Mouse (Mus musculus): Measurements from ENCODE around the gene Cldn19. TPM values are rescaled to one million over a fixed set of nuclear protein-coding genes. Genes with fewer than 3 reads are reported as not detected.

Gene Cldn19
- polyA plus RNA-seq (2014; fragmentation: Nextera tagmentation; extraction: Ambion mirVana) = not detected in 2 replicates

DNA sequence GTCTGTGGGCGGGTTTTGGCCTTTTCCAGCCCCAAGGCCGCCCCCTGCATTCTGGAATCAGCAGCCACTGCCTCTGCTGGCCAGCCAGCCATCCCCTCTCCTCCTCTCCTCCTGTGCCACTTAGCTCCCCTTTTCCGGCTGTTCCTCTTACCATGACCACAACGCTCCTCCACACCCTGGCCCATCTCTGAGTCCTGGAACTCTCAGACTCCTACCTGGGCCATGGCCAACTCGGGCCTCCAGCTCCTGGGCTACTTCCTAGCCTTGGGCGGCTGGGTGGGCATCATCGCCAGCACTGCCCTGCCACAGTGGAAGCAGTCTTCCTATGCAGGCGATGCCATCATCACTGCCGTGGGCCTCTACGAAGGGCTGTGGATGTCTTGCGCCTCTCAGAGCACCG, at the start of gene Cldn19:
Gene Cldn19, plus strand, starts transcription at position 64 of the 400 bp plus-strand sequence.
- ATAC-seq (replicated peaks; ENCODE audit: insufficient number of reproducible peaks, low FRiP score, low TSS enrichment) = no peak
- no peaks in the 10 kb centered on the region for H3K9me3 ChIP-seq (replicated peaks; ENCODE audit: control insufficient read depth, low read length)
- H3K4me1 ChIP-seq (ENCODE audit: control insufficient read depth, insufficient read depth, low read length) = peaks cover 9% of the 10 kb centered on the region; the same call in 1 of the 2 replicates
- no peaks in the 10 kb centered on the region for H3K27me3 ChIP-seq (ENCODE audit: control insufficient read depth, insufficient read depth, low read length)
- no peak within 1 kb of the TSS for H3K4me3 ChIP-seq (ENCODE audit: low read depth, low read length)
- H3K4me2 ChIP-seq = no peak within 1 kb of the TSS
- no peak within 1 kb of the TSS for H3K9ac ChIP-seq (ENCODE audit: low read depth, low read length)
- no peaks in the 10 kb centered on the region for H3K36me3 ChIP-seq (ENCODE audit: control insufficient read depth, insufficient read depth, low read length)
- no peak within 1 kb of the TSS for H3K27ac ChIP-seq (ENCODE audit: low read depth, low read length)
- 79% methylated on average over 12 of the region's 12 CpGs for WGBS (ENCODE audit: insufficient replicate concordance)

DNA sequence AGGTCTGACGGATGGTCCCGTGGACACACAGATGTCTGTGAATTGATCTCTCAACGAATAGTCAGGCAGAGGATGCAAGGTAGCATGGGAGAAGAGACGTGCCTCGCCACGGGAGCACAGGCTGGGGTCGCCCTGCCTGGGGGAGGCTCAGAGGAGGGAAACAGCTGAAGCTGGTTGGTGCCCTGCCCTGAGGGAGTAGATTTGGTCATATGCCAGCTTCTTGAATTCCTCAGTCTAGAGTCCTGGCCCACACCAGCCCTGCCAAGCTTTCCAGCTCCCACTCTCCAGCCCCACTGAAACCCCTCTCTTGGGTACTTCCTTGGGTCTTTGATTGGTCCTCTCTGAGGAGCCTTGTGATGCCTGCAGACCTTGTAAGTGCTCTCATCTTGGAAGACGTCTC, 38.5 kb upstream of the Cldn19 start:
- ATAC-seq (replicated peaks; ENCODE audit: insufficient number of reproducible peaks, low FRiP score, low TSS enrichment) = no peak
- no peak overlapping the region for H3K4me3 ChIP-seq (ENCODE audit: low read depth, low read length)
- no peak overlapping the region for H3K4me2 ChIP-seq
- 0 out of 2 replicates have a peak, but pooled peaks cover 3% of the 10 kb centered on the region for H3K27me3 ChIP-seq (ENCODE audit: control insufficient read depth, insufficient read depth, low read length)
- no peak overlapping the region for H3K9ac ChIP-seq (ENCODE audit: low read depth, low read length)
- H3K9me3 ChIP-seq (replicated peaks; ENCODE audit: control insufficient read depth, low read length) = no peaks in the 10 kb centered on the region
- H3K4me1 ChIP-seq (ENCODE audit: control insufficient read depth, insufficient read depth, low read length) = 0 out of 2 replicates have a peak, but pooled peaks cover 9% of the 10 kb centered on the region
- H3K36me3 ChIP-seq (ENCODE audit: control insufficient read depth, insufficient read depth, low read length) = no peaks in the 10 kb centered on the region
- H3K27ac ChIP-seq (ENCODE audit: low read depth, low read length) = no peak overlapping the region
- 68% methylated on average over 8 of the region's 8 CpGs for WGBS (ENCODE audit: insufficient replicate concordance)

DNA sequence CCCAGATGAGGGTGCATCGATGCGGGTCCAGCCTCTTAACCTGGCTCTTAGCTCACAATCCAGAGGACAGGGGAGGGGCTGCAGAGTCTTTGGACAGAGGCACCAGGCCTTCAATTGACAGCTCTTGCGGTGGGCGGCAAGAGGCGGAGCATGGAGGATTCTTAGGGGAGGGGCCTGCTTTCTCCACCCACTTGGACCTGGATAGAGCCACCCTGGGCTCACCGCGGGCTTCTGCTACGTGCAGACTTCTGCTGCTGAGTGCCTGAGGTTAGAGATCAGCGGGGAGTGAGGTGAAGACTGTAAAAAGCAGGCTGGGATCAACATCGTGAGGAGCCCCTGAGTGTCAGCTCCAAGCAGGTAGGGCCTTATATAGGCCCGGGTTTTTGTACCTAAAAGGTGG, 37.0 kb upstream of the Cldn19 start, which contains the start of gene Tmem269:
Gene Tmem269, minus strand, starts transcription at position 49 of the 400 bp plus-strand sequence.
- Histone ChIP-seq H3K4me2 (no peak within 1 kb of the TSS), H3K27ac (ENCODE audit: low read depth, low read length) (no peak within 1 kb of the TSS), H3K9ac (ENCODE audit: low read depth, low read length) (no peak within 1 kb of the TSS), H3K4me3 (ENCODE audit: low read depth, low read length) (no peak within 1 kb of the TSS), H3K27me3 (ENCODE audit: control insufficient read depth, insufficient read depth, low read length) (0 out of 2 replicates have a peak, but pooled peaks cover 3% of the 10 kb centered on the region), H3K9me3 (replicated peaks; ENCODE audit: control insufficient read depth, low read length) (no peaks in the 10 kb centered on the region), H3K36me3 (ENCODE audit: control insufficient read depth, insufficient read depth, low read length) (no peaks in the 10 kb centered on the region), H3K4me1 (ENCODE audit: control insufficient read depth, insufficient read depth, low read length) (0 out of 2 replicates have a peak, but pooled peaks cover 9% of the 10 kb centered on the region)
- ATAC-seq (replicated peaks; ENCODE audit: insufficient number of reproducible peaks, low FRiP score, low TSS enrichment) = no peak
- WGBS (ENCODE audit: insufficient replicate concordance) = 11% methylated on average over 11 of the region's 11 CpGs

DNA sequence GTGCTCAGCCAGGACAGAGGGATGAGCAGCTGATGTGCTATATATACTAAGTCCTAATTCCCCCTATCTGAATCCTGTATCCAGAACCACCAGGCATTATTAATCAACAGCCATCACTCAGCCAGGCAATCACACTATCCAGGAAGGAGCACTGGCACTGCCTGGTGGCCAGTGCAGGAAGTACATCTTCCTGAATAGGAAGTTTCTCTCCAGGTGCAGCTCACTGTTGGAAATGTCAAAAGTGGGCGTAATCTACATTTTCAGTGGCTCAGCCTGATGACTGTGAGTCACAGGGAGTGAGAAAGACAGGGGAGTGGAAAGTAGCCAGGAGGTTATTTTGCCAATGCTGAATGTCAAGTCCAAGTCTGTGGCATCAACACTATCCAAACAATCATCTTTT, 31.5 kb upstream of the Cldn19 start:
- peaks cover 31% of the 10 kb centered on the region for H3K36me3 ChIP-seq (ENCODE audit: control insufficient read depth, insufficient read depth, low read length)
- ATAC-seq (replicated peaks; ENCODE audit: insufficient number of reproducible peaks, low FRiP score, low TSS enrichment) = no peak
- WGBS (ENCODE audit: insufficient replicate concordance) = 80% methylated on average over 1 of the region's 1 CpGs

DNA sequence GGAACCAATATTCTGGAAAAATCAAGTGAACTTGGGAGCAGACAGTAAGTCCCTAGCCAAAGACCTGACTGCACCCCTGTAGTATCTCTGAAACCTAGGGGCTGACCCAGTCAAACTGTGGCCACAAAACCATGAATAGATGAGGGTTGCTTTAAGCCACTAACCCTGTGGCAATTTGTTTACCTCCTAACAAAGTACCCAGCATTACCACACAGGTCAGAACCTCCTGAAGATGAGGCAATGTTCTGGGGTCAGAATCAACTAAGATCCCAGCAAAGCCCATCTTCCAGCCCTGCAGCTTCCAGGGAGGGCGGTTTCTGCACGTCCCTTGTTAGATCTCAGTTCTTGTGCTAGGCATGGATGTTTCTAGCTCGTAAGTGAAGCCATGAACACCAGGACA, 30.7 kb upstream of the Cldn19 start:
- 81% methylated on average over 3 of the region's 3 CpGs for WGBS (ENCODE audit: insufficient replicate concordance)
- no peaks in the 10 kb centered on the region for H3K9me3 ChIP-seq (replicated peaks; ENCODE audit: control insufficient read depth, low read length)
- H3K4me3 ChIP-seq (ENCODE audit: low read depth, low read length) = no peak overlapping the region
- ATAC-seq (replicated peaks; ENCODE audit: insufficient number of reproducible peaks, low FRiP score, low TSS enrichment) = no peak
- H3K9ac ChIP-seq (ENCODE audit: low read depth, low read length) = no peak overlapping the region
- no peaks in the 10 kb centered on the region for H3K27me3 ChIP-seq (ENCODE audit: control insufficient read depth, insufficient read depth, low read length)
- no peak overlapping the region for H3K27ac ChIP-seq (ENCODE audit: low read depth, low read length)
- H3K36me3 ChIP-seq (ENCODE audit: control insufficient read depth, insufficient read depth, low read length) = peaks cover 31% of the 10 kb centered on the region
- no peak overlapping the region for H3K4me2 ChIP-seq
- no peaks in the 10 kb centered on the region for H3K4me1 ChIP-seq (ENCODE audit: control insufficient read depth, insufficient read depth, low read length)

More for the DNA sequence above, 31.5 kb upstream of the Cldn19 start:
- Histone ChIP-seq H3K4me3 (ENCODE audit: low read depth, low read length) (no peak overlapping the region), H3K9ac (ENCODE audit: low read depth, low read length) (no peak overlapping the region), H3K9me3 (replicated peaks; ENCODE audit: control insufficient read depth, low read length) (no peaks in the 10 kb centered on the region), H3K27ac (ENCODE audit: low read depth, low read length) (no peak overlapping the region), H3K4me1 (ENCODE audit: control insufficient read depth, insufficient read depth, low read length) (no peaks in the 10 kb centered on the region), H3K4me2 (no peak overlapping the region), H3K27me3 (ENCODE audit: control insufficient read depth, insufficient read depth, low read length) (no peaks in the 10 kb centered on the region)

DNA sequence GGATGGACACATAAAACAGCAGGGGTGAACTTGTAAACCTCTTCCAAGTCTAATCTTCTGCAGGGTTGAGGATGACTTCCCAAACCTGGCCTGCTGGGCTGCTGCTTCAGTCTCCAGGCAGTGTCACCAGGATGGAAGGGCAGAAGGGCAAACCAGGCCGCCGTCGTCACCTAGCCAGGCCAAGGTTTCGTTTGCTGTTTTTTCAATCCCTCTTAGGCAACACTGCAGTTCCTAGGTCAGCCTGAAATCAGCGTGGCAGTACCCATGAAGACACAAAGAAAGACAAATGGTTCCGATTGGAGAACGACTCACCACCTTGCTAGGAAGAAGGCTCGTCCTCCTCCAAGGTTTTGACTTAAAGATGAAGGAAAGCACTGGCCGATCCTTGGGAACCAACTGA, 29.5 kb upstream of the Cldn19 start:
- ATAC-seq (replicated peaks; ENCODE audit: insufficient number of reproducible peaks, low FRiP score, low TSS enrichment) = no peak
- peaks cover 31% of the 10 kb centered on the region for H3K36me3 ChIP-seq (ENCODE audit: control insufficient read depth, insufficient read depth, low read length)
- WGBS (ENCODE audit: insufficient replicate concordance) = 83% methylated on average over 9 of the region's 9 CpGs

DNA sequence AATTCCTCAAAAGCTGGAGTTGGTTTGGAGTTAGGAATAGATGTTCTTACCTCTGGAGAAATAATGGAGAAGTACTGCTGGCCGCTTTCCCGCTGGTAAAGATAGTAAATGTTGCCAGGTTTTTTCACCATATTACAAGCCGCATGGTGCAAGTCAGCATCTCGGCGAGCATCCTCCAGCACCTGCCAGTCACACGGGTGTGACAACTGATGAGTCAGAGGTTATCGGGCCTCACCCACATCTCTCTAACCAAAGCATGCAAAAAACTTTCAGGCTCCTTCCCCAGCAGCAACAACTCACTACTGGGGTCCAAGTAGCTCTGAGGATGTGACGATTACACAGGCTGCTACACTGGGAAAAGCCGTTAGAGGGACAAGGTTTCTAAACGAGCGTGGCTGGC, 28.5 kb upstream of the Cldn19 start:
- no peak for ATAC-seq (replicated peaks; ENCODE audit: insufficient number of reproducible peaks, low FRiP score, low TSS enrichment)
- peaks cover 31% of the 10 kb centered on the region for H3K36me3 ChIP-seq (ENCODE audit: control insufficient read depth, insufficient read depth, low read length)
- no peak overlapping the region for H3K4me2 ChIP-seq
- H3K27ac ChIP-seq (ENCODE audit: low read depth, low read length) = no peak overlapping the region
- peaks cover 5% of the 10 kb centered on the region for H3K4me1 ChIP-seq (ENCODE audit: control insufficient read depth, insufficient read depth, low read length)
- no peak overlapping the region for H3K9ac ChIP-seq (ENCODE audit: low read depth, low read length)
- H3K27me3 ChIP-seq (ENCODE audit: control insufficient read depth, insufficient read depth, low read length) = no peaks in the 10 kb centered on the region
- WGBS (ENCODE audit: insufficient replicate concordance) = 91% methylated on average over 11 of the region's 11 CpGs
- no peak overlapping the region for H3K4me3 ChIP-seq (ENCODE audit: low read depth, low read length)
- no peaks in the 10 kb centered on the region for H3K9me3 ChIP-seq (replicated peaks; ENCODE audit: control insufficient read depth, low read length)

More for the DNA sequence above, 29.5 kb upstream of the Cldn19 start:
- no peak overlapping the region for H3K4me3 ChIP-seq (ENCODE audit: low read depth, low read length)
- H3K27me3 ChIP-seq (ENCODE audit: control insufficient read depth, insufficient read depth, low read length) = no peaks in the 10 kb centered on the region
- H3K4me1 ChIP-seq (ENCODE audit: control insufficient read depth, insufficient read depth, low read length) = no peaks in the 10 kb centered on the region
- no peak overlapping the region for H3K27ac ChIP-seq (ENCODE audit: low read depth, low read length)
- H3K9ac ChIP-seq (ENCODE audit: low read depth, low read length) = no peak overlapping the region
- H3K4me2 ChIP-seq = no peak overlapping the region
- H3K9me3 ChIP-seq (replicated peaks; ENCODE audit: control insufficient read depth, low read length) = no peaks in the 10 kb centered on the region

DNA sequence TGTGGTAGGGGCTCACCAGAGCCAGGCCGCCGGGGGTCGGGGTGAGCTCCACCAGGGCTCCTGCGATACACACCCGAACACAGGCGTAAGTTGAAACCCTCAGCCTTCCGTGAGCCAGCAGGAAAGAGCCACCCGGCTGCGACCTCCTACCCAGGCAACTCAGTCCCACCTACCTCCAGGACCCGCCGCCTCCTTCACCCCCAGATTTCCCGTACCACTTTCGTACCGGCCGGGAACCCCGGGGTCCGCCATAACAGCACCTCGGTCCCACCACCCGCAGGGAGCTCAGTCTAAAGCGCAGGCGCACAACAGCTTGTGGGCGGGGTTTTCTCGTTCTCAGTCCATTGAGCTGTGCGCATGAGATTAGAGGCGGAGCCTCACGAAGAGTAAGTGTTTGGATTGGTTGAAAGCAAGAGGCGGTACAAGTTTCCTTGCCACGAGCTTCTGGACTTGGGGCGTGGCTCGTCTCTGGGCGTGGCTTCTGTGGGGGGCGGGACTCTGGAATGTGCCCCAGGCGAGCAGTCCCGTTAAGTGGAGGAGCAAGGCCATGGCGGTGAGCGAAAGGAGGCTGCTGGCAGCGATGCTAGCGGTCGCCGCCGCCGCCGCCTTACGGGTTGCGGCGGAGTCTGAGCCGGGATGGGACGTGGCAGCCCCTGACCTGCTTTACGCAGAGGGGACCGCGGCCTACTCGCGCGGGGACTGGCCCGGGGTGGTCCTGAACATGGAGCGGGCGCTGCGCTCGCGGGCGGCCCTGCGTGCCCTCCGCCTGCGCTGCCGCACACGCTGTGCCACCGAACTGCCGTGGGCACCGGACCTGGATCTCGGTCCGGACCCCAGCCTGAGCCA, 22.6 kb upstream of the Cldn19 start, which contains the start of the genes AU022252 and P3h1:
Gene AU022252, minus strand, starts transcription at position 303 of the 846 bp plus-strand sequence.
Gene P3h1, plus strand, starts transcription at position 506 of the 846 bp plus-strand sequence.
- under 1% methylated on average over 49 of the region's 71 CpGs for WGBS (ENCODE audit: insufficient replicate concordance)
- H3K9ac ChIP-seq (ENCODE audit: low read depth, low read length) = peak within 1 kb of the TSS; percentile 84
- 0 out of 2 replicates have a peak within 1 kb of the TSS, but pooled peaks have one; percentile 29 for H3K27ac ChIP-seq (ENCODE audit: low read depth, low read length)
- peak within 1 kb of the TSS; percentile 73 for H3K4me2 ChIP-seq
- peaks cover 6% of the 10 kb centered on the region; the same call in 1 of the 2 replicates for H3K36me3 ChIP-seq (ENCODE audit: control insufficient read depth, insufficient read depth, low read length)
- peak; percentile 95 for ATAC-seq (replicated peaks; ENCODE audit: insufficient number of reproducible peaks, low FRiP score, low TSS enrichment)
- no peaks in the 10 kb centered on the region for H3K9me3 ChIP-seq (replicated peaks; ENCODE audit: control insufficient read depth, low read length)
- peaks cover 8% of the 10 kb centered on the region for H3K4me1 ChIP-seq (ENCODE audit: control insufficient read depth, insufficient read depth, low read length)
- H3K27me3 ChIP-seq (ENCODE audit: control insufficient read depth, insufficient read depth, low read length) = no peaks in the 10 kb centered on the region
- H3K4me3 ChIP-seq (ENCODE audit: low read depth, low read length) = peak within 1 kb of the TSS; percentile 83

All from heart, embryonic 11.5 days (tissue).